Mouse (Mus musculus) bone marrow macrophage, adult 2 months (primary cell): ENCODE measurements around the gene Hes7.

Experiments used
- CTCF ChIP-seq: IDR thresholded peaks from 2 replicates; pipeline ENCODE4 v1.5.1; 2012; ENCODE audit warnings: low read depth, mild to moderate bottlenecking, low read length, moderate library complexity
- POLR2A ChIP-seq: IDR thresholded peaks from 2 replicates; pipeline ENCODE4 v1.6.1; 2012; ENCODE audit warnings: mild to moderate bottlenecking, low read depth, low read length, borderline replicate concordance

DNA sequence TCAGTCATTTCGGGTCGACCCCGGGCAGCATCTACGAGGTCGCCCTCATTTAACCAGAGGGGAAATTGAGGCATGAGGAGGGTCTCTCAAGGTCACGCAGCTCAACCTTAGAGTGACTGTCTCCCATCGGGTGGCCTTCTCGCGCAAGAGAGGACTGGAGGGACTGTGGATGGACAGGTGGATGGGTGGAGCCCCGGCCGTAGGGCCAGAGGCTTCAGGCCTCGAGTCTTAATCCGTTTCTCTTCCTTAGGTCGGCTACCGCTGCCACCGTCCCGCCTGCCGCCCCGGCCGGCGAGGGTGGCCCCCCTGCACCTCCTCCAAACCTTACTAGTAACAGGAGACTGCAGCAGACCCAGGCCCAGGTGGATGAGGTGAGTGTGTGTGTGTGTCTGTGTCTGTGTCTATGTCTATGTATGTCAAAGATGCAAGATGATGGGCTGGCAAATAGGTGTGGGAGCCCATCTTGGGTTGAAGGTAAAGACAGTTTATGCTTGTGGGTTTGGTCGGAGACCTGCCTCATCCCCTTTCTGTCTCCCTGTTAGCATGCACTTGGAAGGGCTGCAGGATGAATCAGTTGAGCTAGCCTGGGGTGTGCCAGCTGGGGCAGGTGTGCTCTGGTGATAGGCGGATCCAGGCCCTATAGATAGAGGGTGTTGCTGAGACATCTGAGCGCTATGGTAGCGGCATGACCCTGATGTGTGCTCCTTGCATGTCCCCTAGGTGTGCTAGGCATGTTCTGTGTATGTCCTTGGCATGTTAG is 31.2 kb upstream of the Hes7 start:
- TF ChIP-seq CTCF (no peak), POLR2A (no peak)
